Mouse (Mus musculus) E14TG2a.4 (cell line): ENCODE measurements at regions not wholly inside any gene's neighbourhood (a gene's known extent, or its start where the extent isn't known, plus 50 kb on each side); places are given as distances from the start of the nearest gene placed in this dataset.

Experiments used
- CTCF ChIP-seq: conservative IDR thresholded peaks from 2 replicates; pipeline ENCODE4 v1.5.1; 2014; ENCODE audit warnings: low read length
- POU5F1 ChIP-seq: IDR thresholded peaks from 2 replicates; pipeline ENCODE4 v1.6.1; 2014; ENCODE audit warnings: low read length, borderline replicate concordance

DNA sequence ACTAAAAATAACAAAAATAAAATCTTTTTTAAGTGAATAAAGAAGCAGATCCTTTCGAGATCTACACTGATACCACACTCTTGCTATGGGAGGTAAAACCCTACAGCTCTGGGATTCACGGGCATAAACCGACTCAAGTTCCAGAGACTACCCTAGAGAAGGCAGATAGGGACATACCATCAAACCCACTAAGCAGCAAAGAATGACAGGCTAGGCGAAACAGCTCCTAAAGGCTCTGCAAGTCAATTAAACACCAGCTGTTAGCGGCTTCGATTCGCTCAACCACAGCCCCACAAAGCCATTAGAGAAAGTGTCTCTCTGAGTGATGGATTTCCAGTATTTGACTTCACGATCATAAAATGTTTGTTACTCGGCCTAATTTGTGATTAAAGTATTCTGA is 95.0 kb upstream of the Kcnk2 start:
- TF ChIP-seq CTCF = no peak
- TF ChIP-seq POU5F1 = no peak
